Mouse (Mus musculus): ENCODE measurements around the gene Snapc1. TPM values are rescaled to one million over a fixed set of nuclear protein-coding genes. Genes with fewer than 3 reads are reported as not detected.

Gene Snapc1
- 10 to 100 TPM; 15.1 to 28.9 (median 23.2) TPM for total RNA-seq (2022)

DNA sequence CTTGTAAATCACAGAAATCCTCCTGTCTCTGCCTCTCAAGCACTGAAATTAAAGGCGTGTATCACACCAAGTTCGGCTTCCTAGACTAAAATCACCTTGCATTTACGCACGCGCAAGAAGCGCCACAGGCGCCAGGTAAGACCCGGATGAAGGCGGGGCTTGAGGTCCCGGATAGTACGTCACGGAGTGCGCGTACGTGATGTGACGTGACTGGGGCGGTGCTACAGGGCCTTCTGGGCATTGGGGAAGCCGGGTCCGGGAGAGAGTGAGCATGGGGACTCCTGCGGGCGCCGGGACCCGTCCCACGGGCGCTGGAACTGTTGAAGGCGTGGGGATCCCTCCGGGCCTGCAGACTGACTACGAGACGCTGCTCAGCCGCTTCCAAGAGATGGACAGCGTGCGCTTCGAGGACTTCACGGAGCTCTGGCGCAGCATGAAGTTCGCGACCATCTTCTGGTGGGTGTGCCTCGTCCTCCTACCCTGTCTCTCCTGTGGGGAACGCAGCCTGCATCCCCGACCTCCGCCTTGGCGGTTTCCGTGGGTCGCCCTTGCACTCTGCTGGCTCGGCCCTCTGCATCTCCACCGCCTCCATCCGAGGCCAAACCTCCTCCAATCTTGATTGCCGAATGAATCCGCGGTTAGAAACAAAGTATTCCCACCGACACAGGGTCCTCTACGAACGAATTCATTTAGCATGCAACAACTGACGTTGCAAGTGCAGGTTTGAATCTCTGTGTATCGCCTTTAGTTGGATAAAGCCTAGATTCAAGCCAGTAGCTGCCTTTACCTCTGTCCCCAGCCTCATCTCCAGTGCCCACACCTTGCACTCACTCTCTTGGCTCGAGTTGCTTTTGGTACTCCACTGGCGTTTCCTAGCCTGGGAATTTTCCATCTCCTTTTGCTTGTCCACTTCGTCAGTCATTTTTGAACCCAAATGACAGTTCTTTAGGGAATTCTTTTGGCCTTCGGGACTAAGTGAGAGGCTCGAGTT, at the start of gene Snapc1:
Gene Snapc1 (plus strand): TSS at position 191 of the 991 bp plus-strand sequence.
- DNase-seq, result peak; percentile 96

DNA sequence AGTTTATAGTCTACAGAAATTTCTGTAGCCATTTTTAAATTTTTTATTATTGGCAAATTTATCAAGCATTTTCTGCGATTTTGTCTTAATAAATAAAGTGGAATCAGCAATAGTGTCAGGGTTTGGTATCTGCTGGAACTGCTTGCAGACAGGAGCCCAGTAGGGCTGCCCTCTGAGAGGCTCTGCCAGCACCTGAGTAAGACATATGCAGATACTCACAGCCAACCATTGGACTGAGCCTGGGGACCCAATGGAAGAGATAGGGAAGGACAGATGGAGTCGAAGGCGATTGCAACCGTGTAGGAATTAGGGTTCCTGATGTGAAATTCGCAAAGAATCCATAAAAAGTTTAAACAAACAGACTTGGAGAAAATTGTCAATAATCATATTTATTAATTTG, 45.8 kb upstream of the Snapc1 start:
- DNase-seq, result no peak

- no peak for DNase-seq
Measured at GRCm38 (mm10) chr12:73930266-73930665, 34.0 kb upstream of the Snapc1 start.

DNA sequence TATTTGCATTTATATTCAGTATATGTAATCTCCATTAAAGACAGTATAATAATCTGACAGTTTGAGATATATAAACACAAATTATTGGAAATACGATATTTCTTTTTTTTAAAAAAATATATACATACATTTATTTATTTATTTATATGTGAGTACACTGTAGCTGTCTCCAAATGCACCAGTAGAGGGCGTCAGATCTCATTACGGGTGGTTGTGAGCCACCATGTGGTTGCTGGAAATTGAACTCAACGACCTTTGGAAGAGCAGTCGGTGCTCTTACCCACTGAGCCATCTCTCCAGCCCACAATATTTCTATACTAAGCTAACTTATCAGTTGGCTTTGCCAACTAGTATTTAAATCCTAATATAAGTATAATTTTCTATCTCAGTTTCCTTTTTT, 33.0 kb upstream of the Snapc1 start:
- no peak for DNase-seq

GRCm38 (mm10) chr12:73934528-73934927, 29.8 kb upstream of the Snapc1 start:
- no peak for DNase-seq

GRCm38 (mm10) chr12:73937353-73937752, 26.9 kb upstream of the Snapc1 start, which contains the start of gene Gm49321:
Gm49321 (plus strand) TSS chr12:73937653.
- no peak for DNase-seq

GRCm38 (mm10) chr12:73939542-73939941, 24.7 kb upstream of the Snapc1 start:
- DNase-seq, result no peak

DNA sequence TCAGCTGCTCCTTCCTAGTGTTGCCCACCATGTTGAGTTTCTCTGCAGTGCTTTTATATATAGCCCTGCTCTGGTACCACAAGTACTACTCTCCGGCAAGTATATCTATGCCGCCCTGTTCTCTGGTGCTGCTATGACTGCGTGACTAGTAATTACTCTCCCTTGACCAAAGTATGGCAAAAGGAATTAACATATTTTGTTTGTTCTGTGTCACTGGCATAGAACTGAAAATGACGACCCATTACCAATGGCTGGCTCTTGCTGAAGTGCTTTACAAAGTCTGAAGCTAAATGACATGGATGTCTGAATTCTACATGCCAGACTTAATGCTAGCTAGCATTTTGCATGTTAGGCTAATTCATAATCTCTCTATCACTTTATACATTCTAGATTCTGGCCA, 15.9 kb upstream of the Snapc1 start:
- DNase-seq, result no peak

GRCm38 (mm10) chr12:73949318-73950058, 14.8 kb upstream of the Snapc1 start:
- peak; percentile 17 for DNase-seq

DNA sequence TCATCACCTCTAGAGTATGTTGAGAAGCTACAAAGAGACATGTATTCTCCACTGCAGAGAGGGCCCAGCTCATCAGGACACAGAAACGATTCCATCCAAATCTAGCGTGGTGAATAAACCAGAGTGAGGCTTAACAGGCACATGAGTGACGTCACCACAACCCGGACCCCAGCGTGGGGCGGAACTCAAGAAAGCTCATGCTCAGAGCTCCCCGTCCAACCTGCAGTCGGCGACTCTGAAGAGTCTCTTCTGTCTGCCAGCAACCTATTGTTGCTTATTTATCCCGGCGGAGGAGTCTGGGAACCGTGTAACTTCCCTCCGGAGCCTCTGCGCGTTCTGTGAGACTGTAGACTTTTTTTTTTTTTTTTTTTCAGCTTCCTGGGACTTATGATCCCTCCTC, 11.4 kb upstream of the Snapc1 start:
- DNase-seq, result no peak

DNA sequence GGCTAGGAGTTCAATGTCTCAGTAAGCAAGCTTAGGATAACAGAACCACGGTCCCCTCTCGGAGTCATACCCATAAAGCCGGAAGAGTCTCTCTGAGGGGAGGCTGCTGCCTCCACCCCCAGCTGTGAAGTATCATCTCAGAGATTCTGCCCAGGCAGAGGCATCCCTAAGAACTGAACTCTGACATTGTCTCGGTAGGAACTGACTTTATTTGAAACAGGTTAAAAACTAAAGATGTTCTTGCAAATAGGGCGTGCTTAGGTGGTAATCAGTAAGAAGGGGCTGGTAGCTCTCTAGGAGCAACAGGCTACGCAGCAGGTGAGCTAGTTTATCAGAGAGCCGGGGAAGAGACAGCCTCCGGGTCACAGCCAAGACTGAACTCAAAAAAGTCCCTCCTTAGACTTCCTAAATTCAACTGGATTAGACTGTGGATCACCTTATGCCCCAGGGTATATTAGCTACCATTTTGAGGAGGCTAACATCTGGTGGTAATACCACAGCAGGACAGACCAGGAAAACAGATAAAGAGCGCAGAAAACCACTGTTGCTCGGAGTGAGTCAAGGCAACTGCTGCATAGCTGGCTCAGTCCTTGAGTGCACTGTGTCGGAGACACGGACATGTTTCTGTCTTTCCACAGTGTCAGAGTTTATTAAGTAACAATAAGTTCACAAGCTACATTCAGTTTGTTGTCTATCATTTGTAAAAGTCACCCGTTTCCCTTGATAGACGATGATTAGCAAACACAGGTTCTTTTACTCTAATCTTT, 10.7 kb upstream of the Snapc1 start:
- no peak for DNase-seq

DNA sequence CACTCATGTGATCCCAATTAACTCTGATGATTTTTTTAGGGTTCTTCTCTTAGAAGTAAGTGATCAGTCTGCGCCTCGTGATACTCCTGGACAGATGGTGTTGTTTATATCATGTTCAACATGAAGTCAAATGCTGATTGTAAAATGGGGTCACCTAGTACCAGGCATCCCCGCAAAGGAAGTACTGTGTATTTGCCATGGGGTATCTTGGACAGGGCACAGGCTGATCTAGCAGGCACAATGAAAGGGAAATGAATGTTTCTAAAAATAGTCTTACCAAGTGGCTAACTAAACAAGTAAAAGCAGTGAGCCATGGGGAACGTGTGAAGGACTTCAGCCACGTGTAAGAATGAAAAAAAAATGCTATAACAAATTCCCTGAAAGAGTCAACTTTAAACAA, 9.5 kb upstream of the Snapc1 start:
- DNase-seq, result no peak

GRCm38 (mm10) chr12:73957676-73958075, 6.6 kb upstream of the Snapc1 start:
- no peak for DNase-seq

DNA sequence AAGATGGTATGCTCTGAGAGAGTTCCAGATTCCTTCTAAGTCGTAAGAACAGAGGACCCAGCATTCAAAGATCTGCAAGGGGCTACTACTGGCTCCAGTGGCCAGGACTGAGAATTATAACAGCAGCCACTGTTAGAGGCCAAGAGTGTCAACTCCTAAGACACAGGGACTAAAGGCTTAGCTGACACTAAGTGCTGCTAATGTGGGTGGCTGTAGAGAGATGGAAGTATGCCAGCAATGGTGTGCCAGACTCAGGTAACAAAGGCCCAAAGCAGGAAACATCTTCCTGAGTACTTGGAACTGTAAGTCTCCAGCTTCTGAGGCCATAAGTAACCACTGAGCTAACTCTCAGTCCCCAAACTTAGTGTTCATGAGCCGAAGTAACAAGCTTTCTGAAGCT, 5.5 kb upstream of the Snapc1 start:
- no peak for DNase-seq

GRCm38 (mm10) chr12:73969142-73969541, 4.9 kb downstream of the Snapc1 start:
- no peak for DNase-seq

GRCm38 (mm10) chr12:73974584-73974983, 10.3 kb downstream of the Snapc1 start:
- no peak for DNase-seq

- no peak for DNase-seq
Measured at GRCm38 (mm10) chr12:73978144-73978543, 13.9 kb downstream of the Snapc1 start.

DNA sequence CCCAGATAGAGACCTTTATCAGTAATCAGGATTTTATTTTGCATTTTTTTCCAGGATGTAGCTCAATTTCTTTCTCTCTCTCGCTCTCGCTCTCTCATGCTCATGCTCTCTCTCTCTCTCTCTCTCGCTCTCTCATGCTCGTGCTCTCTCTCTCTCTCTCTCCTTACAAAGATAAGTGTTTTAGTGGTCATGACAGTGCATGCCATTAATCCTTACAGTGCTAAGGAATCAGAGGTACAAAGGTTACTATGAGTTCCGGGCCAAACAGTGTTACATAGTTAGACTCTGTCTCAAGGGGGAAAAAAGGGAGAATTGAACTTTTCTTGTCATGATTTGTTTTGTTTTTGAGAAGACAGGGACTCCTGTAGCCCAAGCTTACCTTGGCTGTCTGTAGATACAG, 15.4 kb downstream of the Snapc1 start:
- DNase-seq, result no peak

DNA sequence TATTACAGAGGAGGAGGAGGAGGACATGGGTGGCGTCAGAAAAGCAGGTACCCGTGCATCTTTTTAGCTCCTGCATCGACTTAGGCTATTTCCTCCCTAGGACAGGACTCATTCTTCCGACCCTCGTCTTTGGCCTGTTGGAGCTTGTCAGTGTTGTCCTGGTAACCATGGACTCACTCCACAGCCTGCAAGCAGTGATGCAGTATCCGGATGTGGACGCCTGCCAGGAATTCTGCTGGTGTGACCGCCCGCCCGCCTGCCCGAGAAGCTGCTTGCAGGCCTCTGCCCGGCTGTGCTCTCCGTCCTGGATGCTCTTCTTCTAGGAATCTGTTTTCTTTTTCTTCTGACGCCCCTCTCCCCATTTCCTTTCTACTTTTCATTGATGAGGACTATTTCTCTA, 18.3 kb downstream of the Snapc1 start:
- DNase-seq, result peak; percentile 9

- DNase-seq, result no peak
Measured at GRCm38 (mm10) chr12:73986299-73986698, 22.0 kb downstream of the Snapc1 start.

DNA sequence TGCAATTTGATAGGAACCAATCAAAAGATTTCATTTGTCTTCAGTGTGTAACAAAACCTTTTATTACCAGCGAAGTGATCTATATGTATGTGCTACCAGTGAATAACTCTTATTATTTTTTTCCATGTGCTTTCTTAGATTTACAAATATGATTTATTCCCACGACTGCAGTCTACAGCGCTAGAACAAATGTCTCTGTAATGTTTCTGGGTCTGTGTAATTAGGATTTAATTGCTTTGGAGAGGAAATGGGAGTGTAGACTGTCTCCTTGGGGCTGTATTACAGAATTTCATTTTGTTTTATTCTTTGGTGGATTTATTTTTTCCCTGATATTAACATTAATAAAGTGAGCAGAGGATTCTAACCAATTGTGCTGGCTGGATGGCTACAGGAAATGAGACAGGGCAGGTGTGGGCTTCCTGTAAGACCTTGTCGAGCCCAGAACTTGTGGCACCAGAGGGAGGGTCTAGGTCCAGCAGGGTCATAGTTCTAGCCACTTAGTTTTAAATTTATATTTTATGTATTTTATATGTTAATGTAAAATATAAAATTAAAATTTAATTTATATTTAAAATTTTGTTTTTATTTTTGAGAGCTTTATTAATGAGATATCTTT, 24.2 kb downstream of the Snapc1 start:
- DNase-seq, result no peak

GRCm38 (mm10) chr12:73989594-73989993, 25.3 kb downstream of the Snapc1 start:
- DNase-seq, result no peak

All from adrenal gland, adult 8-10 months (tissue).